Mouse (Mus musculus): ENCODE measurements around the gene En2. TPM values are rescaled to one million over a fixed set of nuclear protein-coding genes. Genes with fewer than 3 reads are reported as not detected.

The En2 gene
- total RNA-seq, 1 experiment from 2014 or later = not detected

- ATAC-seq (replicated peaks; ENCODE audit: insufficient number of reproducible peaks, low FRiP score, low TSS enrichment, poor library complexity, severe bottlenecking) = no peak
Measured at GRCm38 (mm10) chr5:28158308-28159071, 7.0 kb upstream of the En2 start.

- ATAC-seq (replicated peaks; ENCODE audit: insufficient number of reproducible peaks, low FRiP score, low TSS enrichment, poor library complexity, severe bottlenecking) = no peak
Measured at GRCm38 (mm10) chr5:28159072-28159458, 6.4 kb upstream of the En2 start.

- ATAC-seq (replicated peaks; ENCODE audit: insufficient number of reproducible peaks, low FRiP score, low TSS enrichment, poor library complexity, severe bottlenecking) = no peak
Measured at GRCm38 (mm10) chr5:28159891-28160470, 5.5 kb upstream of the En2 start.

- ATAC-seq (replicated peaks; ENCODE audit: insufficient number of reproducible peaks, low FRiP score, low TSS enrichment, poor library complexity, severe bottlenecking) = no peak
Measured at GRCm38 (mm10) chr5:28161383-28161937, 4.0 kb upstream of the En2 start.

GRCm38 (mm10) chr5:28161938-28162402 lies 3.5 kb upstream of the En2 start:
- ATAC-seq (replicated peaks; ENCODE audit: insufficient number of reproducible peaks, low FRiP score, low TSS enrichment, poor library complexity, severe bottlenecking) = no peak

GRCm38 (mm10) chr5:28163926-28164325 lies 1.6 kb upstream of the En2 start:
- no peak for ATAC-seq (replicated peaks; ENCODE audit: insufficient number of reproducible peaks, low FRiP score, low TSS enrichment, poor library complexity, severe bottlenecking)

- ATAC-seq (replicated peaks; ENCODE audit: insufficient number of reproducible peaks, low FRiP score, low TSS enrichment, poor library complexity, severe bottlenecking) = no peak
Measured at GRCm38 (mm10) chr5:28166256-28167231, 1.1 kb downstream of the En2 start.

GRCm38 (mm10) chr5:28167611-28168252 lies 2.2 kb downstream of the En2 start:
- ATAC-seq (replicated peaks; ENCODE audit: insufficient number of reproducible peaks, low FRiP score, low TSS enrichment, poor library complexity, severe bottlenecking) = no peak

GRCm38 (mm10) chr5:28168253-28169165 lies 3.0 kb downstream of the En2 start:
- ATAC-seq (replicated peaks; ENCODE audit: insufficient number of reproducible peaks, low FRiP score, low TSS enrichment, poor library complexity, severe bottlenecking) = no peak

GRCm38 (mm10) chr5:28169166-28169801 lies 3.8 kb downstream of the En2 start:
- no peak for ATAC-seq (replicated peaks; ENCODE audit: insufficient number of reproducible peaks, low FRiP score, low TSS enrichment, poor library complexity, severe bottlenecking)

- ATAC-seq (replicated peaks; ENCODE audit: insufficient number of reproducible peaks, low FRiP score, low TSS enrichment, poor library complexity, severe bottlenecking) = no peak
Measured at GRCm38 (mm10) chr5:28170081-28170480, 4.6 kb downstream of the En2 start.

GRCm38 (mm10) chr5:28170892-28171291 lies 5.4 kb downstream of the En2 start:
- ATAC-seq (replicated peaks; ENCODE audit: insufficient number of reproducible peaks, low FRiP score, low TSS enrichment, poor library complexity, severe bottlenecking) = no peak

- ATAC-seq (replicated peaks; ENCODE audit: insufficient number of reproducible peaks, low FRiP score, low TSS enrichment, poor library complexity, severe bottlenecking) = no peak
Measured at GRCm38 (mm10) chr5:28171667-28172066, 6.2 kb downstream of the En2 start.

GRCm38 (mm10) chr5:28172261-28172920 lies 6.9 kb downstream of the En2 start:
- no peak for ATAC-seq (replicated peaks; ENCODE audit: insufficient number of reproducible peaks, low FRiP score, low TSS enrichment, poor library complexity, severe bottlenecking)

GRCm38 (mm10) chr5:28172921-28173670 lies 7.6 kb downstream of the En2 start:
- no peak for ATAC-seq (replicated peaks; ENCODE audit: insufficient number of reproducible peaks, low FRiP score, low TSS enrichment, poor library complexity, severe bottlenecking)

GRCm38 (mm10) chr5:28173674-28174073 lies 8.2 kb downstream of the En2 start:
- ATAC-seq (replicated peaks; ENCODE audit: insufficient number of reproducible peaks, low FRiP score, low TSS enrichment, poor library complexity, severe bottlenecking) = no peak
